Mouse (Mus musculus) ES-E14 (cell line): Measurements from ENCODE around the gene Vcl.

Source experiments
- CHD2 ChIP-seq: IDR thresholded peaks from 2 replicates; pipeline ENCODE4 v1.6.1; 2014; ENCODE audit warnings: mild to moderate bottlenecking, low read depth, low read length, inconsistent platforms
- HCFC1 ChIP-seq: IDR thresholded peaks from 2 replicates; pipeline ENCODE4 v1.6.1; 2012; ENCODE audit warnings: low read length, inconsistent platforms, borderline replicate concordance; ENCODE audit not compliant: insufficient read depth
- MAFK ChIP-seq: IDR thresholded peaks from 2 replicates; pipeline ENCODE4 v1.6.1; 2014; ENCODE audit warnings: mild to moderate bottlenecking, low read depth, low read length, inconsistent platforms; ENCODE audit not compliant: insufficient read depth
- ZC3H11A ChIP-seq: IDR thresholded peaks from 2 replicates; pipeline ENCODE4 v1.6.1; 2012; ENCODE audit warnings: low read depth, mild to moderate bottlenecking, inconsistent platforms, low read length, borderline replicate concordance
- ZNF384 ChIP-seq: IDR thresholded peaks from 2 replicates; pipeline ENCODE4 v1.6.1; 2012; ENCODE audit warnings: low read depth, low read length, inconsistent platforms

- TF ChIP-seq CHD2 (no peak), ZC3H11A (no peak), ZNF384 (no peak), HCFC1 (no peak), MAFK (no peak)
These were observed 42.9 kb upstream of the Vcl start for GRCm38 (mm10) chr14:20886266-20886665.
